Mouse (Mus musculus) forebrain, embryonic 15.5 days (tissue): ENCODE results near the gene Akr1b8. TPM values are rescaled to one million over a fixed set of nuclear protein-coding genes. Genes with fewer than 3 reads are reported as not detected.
"Not testable (repeated sequence)": the region's sequence is repeated elsewhere in the genome, so short reads cannot be mapped to it uniquely, and the experiment has no call there.

Source experiments
- ATAC-seq: fragments of 200-750 bp; cut with Nextera tagmentation; replicated peaks from 2 replicates; pipeline ENCODE4 v1.8.0; 2017; ENCODE audit warnings: mild to moderate bottlenecking, moderate TSS enrichment, moderate library complexity
- H3K27ac ChIP-seq: fragments of 300-500 bp; sonication (generic); replicated peaks from 2 replicates; pipeline ENCODE4 v1.5.1; 2015; ENCODE audit warnings: mild to moderate bottlenecking, inconsistent platforms
- H3K27me3 ChIP-seq: fragments of 300-500 bp; sonication (generic); 2 replicates; pipeline ENCODE4 v1.6.1; 2015; ENCODE audit warnings: inconsistent platforms
- H3K36me3 ChIP-seq: fragments of 300-500 bp; sonication (generic); 2 replicates; pipeline ENCODE4 v1.6.1; 2015; ENCODE audit warnings: mild to moderate bottlenecking, inconsistent platforms
- H3K4me1 ChIP-seq: fragments of 300-500 bp; sonication (generic); 2 replicates; pipeline ENCODE4 v1.6.1; 2015; ENCODE audit warnings: inconsistent platforms
- H3K4me2 ChIP-seq: fragments of 300-500 bp; sonication (generic); replicated peaks from 2 replicates; pipeline ENCODE4 v1.6.1; 2015; ENCODE audit warnings: mild to moderate bottlenecking, inconsistent platforms
- H3K4me3 ChIP-seq: fragments of 300-500 bp; sonication (generic); 2 replicates; pipeline ENCODE4 v1.5.1; 2015; ENCODE audit warnings: mild to moderate bottlenecking, inconsistent platforms
- H3K9ac ChIP-seq: fragments of 300-500 bp; sonication (generic); replicated peaks from 2 replicates; pipeline ENCODE4 v1.6.1; 2015; ENCODE audit warnings: mild to moderate bottlenecking, inconsistent platforms
- H3K9me3 ChIP-seq: fragments of 300-500 bp; sonication (generic); 2 replicates; pipeline ENCODE4 v1.6.1; 2016; ENCODE audit warnings: inconsistent platforms
- WGBS: fragments of 180-500 bp; shearing (Covaris S2); methylation state at CpG from one replicate; pipeline ENCODE4 v1.1.7; 2015; ENCODE audit warnings: mixed read lengths; 5-methylcytosine and 5-hydroxymethylcytosine counted together
- polyA plus RNA-seq: library from polyadenylated mRNA; unstranded; fragments of >200 nt; fragmentation: Nextera tagmentation; extraction: Ambion mirVana; gene quantifications from 2 replicates; pipeline ENCODE4 v1.2.1, GENCODE M21; 2015

Gene Akr1b8
- polyA plus RNA-seq, 1 experiment from 2014 or later, result 2.2 TPM

GRCm38 (mm10) chr6:34352401-34352800, 1.5 kb upstream of the Akr1b8 start:
- Histone ChIP-seq H3K9ac (no peak overlapping the region), H3K9me3 (no peaks in the 10 kb centered on the region), H3K4me3 (no peak overlapping the region), H3K27me3 (no peaks in the 10 kb centered on the region), H3K4me1 (peaks cover 12% of the 10 kb centered on the region), H3K27ac (no peak overlapping the region), H3K36me3 (no peaks in the 10 kb centered on the region), H3K4me2 (no peak overlapping the region)
- 95% methylated on average over 3 of the region's 3 CpGs for WGBS
- ATAC-seq, result no peak

GRCm38 (mm10) chr6:34354354-34355348, 732 bp downstream of the Akr1b8 start:
- ATAC-seq, result no peak

GRCm38 (mm10) chr6:34355349-34355747, 1.4 kb downstream of the Akr1b8 start:
- no peaks in the 10 kb centered on the region for H3K27me3 ChIP-seq
- no peaks in the 10 kb centered on the region for H3K36me3 ChIP-seq
- H3K4me1 ChIP-seq, result peaks cover 12% of the 10 kb centered on the region
- H3K9ac ChIP-seq, result no peak overlapping the region
- H3K9me3 ChIP-seq, result no peaks in the 10 kb centered on the region
- 82% methylated on average over 6 of the region's 6 CpGs for WGBS
- no peak overlapping the region for H3K27ac ChIP-seq
- no peak overlapping the region for H3K4me3 ChIP-seq
- H3K4me2 ChIP-seq, result no peak overlapping the region
- ATAC-seq, result no peak

More at GRCm38 (mm10) chr6:34354354-34355348, 732 bp downstream of the Akr1b8 start:
- H3K4me1 ChIP-seq, result peaks cover 12% of the 10 kb centered on the region
- no peak overlapping the region for H3K27ac ChIP-seq
- H3K9me3 ChIP-seq, result no peaks in the 10 kb centered on the region
- no peak overlapping the region for H3K4me3 ChIP-seq
- 80% methylated on average over 8 of the region's 8 CpGs for WGBS
- H3K36me3 ChIP-seq, result no peaks in the 10 kb centered on the region
- H3K4me2 ChIP-seq, result 0 out of 2 replicates have a peak overlapping the region, but pooled peaks have one; percentile 30
- H3K27me3 ChIP-seq, result no peaks in the 10 kb centered on the region
- no peak overlapping the region for H3K9ac ChIP-seq

GRCm38 (mm10) chr6:34355841-34356240, 1.9 kb downstream of the Akr1b8 start:
- H3K36me3 ChIP-seq, result no peaks in the 10 kb centered on the region
- ATAC-seq, result no peak
- H3K27ac ChIP-seq, result no peak overlapping the region
- H3K4me3 ChIP-seq, result no peak overlapping the region
- no peak overlapping the region for H3K4me2 ChIP-seq
- peaks cover 12% of the 10 kb centered on the region for H3K4me1 ChIP-seq
- H3K9ac ChIP-seq, result no peak overlapping the region
- H3K27me3 ChIP-seq, result no peaks in the 10 kb centered on the region
- 87% methylated on average over 9 of the region's 9 CpGs for WGBS
- H3K9me3 ChIP-seq, result no peaks in the 10 kb centered on the region

- WGBS, result 85% methylated on average over 12 of the region's 12 CpGs
- no peaks in the 10 kb centered on the region for H3K9me3 ChIP-seq
- H3K4me2 ChIP-seq, result no peak overlapping the region
- no peak overlapping the region for H3K9ac ChIP-seq
- no peaks in the 10 kb centered on the region for H3K4me1 ChIP-seq
- no peaks in the 10 kb centered on the region for H3K36me3 ChIP-seq
- H3K4me3 ChIP-seq, result no peak overlapping the region
- H3K27me3 ChIP-seq, result no peaks in the 10 kb centered on the region
- H3K27ac ChIP-seq, result no peak overlapping the region
- no peak for ATAC-seq
Measured at GRCm38 (mm10) chr6:34364217-34365136, 10.6 kb downstream of the Akr1b8 start.

- no peaks in the 10 kb centered on the region for H3K4me1 ChIP-seq
- H3K4me3 ChIP-seq, result no peak overlapping the region
- no peaks in the 10 kb centered on the region for H3K9me3 ChIP-seq
- WGBS, result 87% methylated on average over 9 of the region's 9 CpGs
- H3K9ac ChIP-seq, result no peak overlapping the region
- no peak overlapping the region for H3K27ac ChIP-seq
- H3K4me2 ChIP-seq, result no peak overlapping the region
- ATAC-seq, result no peak
- H3K27me3 ChIP-seq, result no peaks in the 10 kb centered on the region
- H3K36me3 ChIP-seq, result no peaks in the 10 kb centered on the region
Measured at GRCm38 (mm10) chr6:34367998-34368397, 14.1 kb downstream of the Akr1b8 start.

GRCm38 (mm10) chr6:34370081-34370480, 16.2 kb downstream of the Akr1b8 start:
- no peak for ATAC-seq
- Histone ChIP-seq H3K4me3 (no peak overlapping the region), H3K4me1 (no peaks in the 10 kb centered on the region), H3K27me3 (no peaks in the 10 kb centered on the region), H3K9ac (no peak overlapping the region), H3K4me2 (no peak overlapping the region), H3K9me3 (no peaks in the 10 kb centered on the region), H3K27ac (no peak overlapping the region), H3K36me3 (no peaks in the 10 kb centered on the region)
- 78% methylated on average over 8 of the region's 8 CpGs for WGBS

GRCm38 (mm10) chr6:34371700-34372351, 17.9 kb downstream of the Akr1b8 start:
- Histone ChIP-seq H3K4me3 (no peak overlapping the region), H3K4me2 (peak overlapping the region; percentile 18; the same call in 1 of the 2 replicates), H3K27ac (no peak overlapping the region), H3K36me3 (no peaks in the 10 kb centered on the region), H3K9me3 (no peaks in the 10 kb centered on the region), H3K4me1 (no peaks in the 10 kb centered on the region), H3K27me3 (no peaks in the 10 kb centered on the region), H3K9ac (no peak overlapping the region)
- peak; percentile 48; the same call in 1 of the 2 replicates for ATAC-seq
- 23% methylated on average over 18 of the region's 18 CpGs for WGBS

- Histone ChIP-seq H3K27ac (no peak overlapping the region), H3K4me2 (no peak overlapping the region), H3K36me3 (no peaks in the 10 kb centered on the region), H3K9ac (no peak overlapping the region), H3K27me3 (no peaks in the 10 kb centered on the region), H3K4me3 (no peak overlapping the region), H3K4me1 (no peaks in the 10 kb centered on the region), H3K9me3 (no peaks in the 10 kb centered on the region)
- 85% methylated on average over 7 of the region's 7 CpGs for WGBS
- ATAC-seq, result no peak
Measured at GRCm38 (mm10) chr6:34373841-34374240, 19.9 kb downstream of the Akr1b8 start.

- H3K27me3 ChIP-seq, ATAC-seq, H3K27ac ChIP-seq, H3K4me3 ChIP-seq, H3K9me3 ChIP-seq, H3K4me1 ChIP-seq, H3K4me2 ChIP-seq, H3K36me3 ChIP-seq, H3K9ac ChIP-seq: not testable (repeated sequence)
- 72% methylated on average over 5 of the region's 5 CpGs for WGBS
Measured at GRCm38 (mm10) chr6:34375888-34376287, 22.0 kb downstream of the Akr1b8 start.

GRCm38 (mm10) chr6:34383401-34383800, 29.5 kb downstream of the Akr1b8 start:
- Histone ChIP-seq H3K27me3 (no peaks in the 10 kb centered on the region), H3K36me3 (no peaks in the 10 kb centered on the region), H3K4me1 (peaks cover 11% of the 10 kb centered on the region), H3K9me3 (no peaks in the 10 kb centered on the region), H3K27ac (no peak overlapping the region), H3K4me2 (no peak overlapping the region), H3K4me3 (no peak overlapping the region), H3K9ac (no peak overlapping the region)
- 46% methylated on average over 8 of the region's 8 CpGs for WGBS
- ATAC-seq, result no peak
